Mouse (Mus musculus): Measurements from ENCODE around the gene Camk1. TPM values are rescaled to one million over a fixed set of nuclear protein-coding genes. Genes with fewer than 3 reads are reported as not detected.
A peak's percentile ranks its signal among the peaks of the same experiment; 100 is the strongest.
"Not testable (repeated sequence)": the region's sequence is repeated elsewhere in the genome, so short reads cannot be mapped to it uniquely, and the experiment has no call there.

Camk1 gene
- polyA plus RNA-seq, 1 experiment from 2014 or later: 82.7 TPM

GRCm38 (mm10) chr6:113346897-113347296, 3.1 kb upstream of the Camk1 start:
- Histone ChIP-seq H3K9me3 (no peaks in the 10 kb centered on the region), H3K4me3 (no peak overlapping the region), H3K27ac (no peak overlapping the region), H3K4me1 (peaks cover 28% of the 10 kb centered on the region), H3K36me3 (no peaks in the 10 kb centered on the region), H3K27me3 (ENCODE audit: insufficient read depth, poor library complexity, severe bottlenecking) (no peaks in the 10 kb centered on the region)
- 76% methylated on average over 4 of the region's 4 CpGs for WGBS
- DNase-seq (ENCODE audit: low spot score): no peak

- peak overlapping the region; percentile 91; the same call in 1 of the 2 replicates for H3K27ac ChIP-seq
- H3K9me3 ChIP-seq: no peaks in the 10 kb centered on the region
- H3K36me3 ChIP-seq: peaks cover 16% of the 10 kb centered on the region
- 62% methylated on average over 2 of the region's 2 CpGs for WGBS
- peaks cover 33% of the 10 kb centered on the region for H3K4me1 ChIP-seq
- H3K27me3 ChIP-seq (ENCODE audit: insufficient read depth, poor library complexity, severe bottlenecking): no peaks in the 10 kb centered on the region
- no peak for DNase-seq (ENCODE audit: low spot score)
- peak overlapping the region; percentile 74; the same call in 1 of the 2 replicates for H3K4me3 ChIP-seq
Observed at GRCm38 (mm10) chr6:113344321-113344720, 537 bp upstream of the Camk1 start.

GRCm38 (mm10) chr6:113342297-113342696, 1.5 kb downstream of the Camk1 start:
- no peak overlapping the region for H3K27ac ChIP-seq
- 39% methylated on average over 4 of the region's 7 CpGs for WGBS
- H3K4me3 ChIP-seq: peak overlapping the region; percentile 74

GRCm38 (mm10) chr6:113341574-113341973, 2.2 kb downstream of the Camk1 start:
- Histone ChIP-seq H3K4me3 (no peak overlapping the region), H3K9me3 (no peaks in the 10 kb centered on the region), H3K27ac (peak overlapping the region; percentile 59; the same call in 1 of the 2 replicates), H3K4me1 (peaks cover 33% of the 10 kb centered on the region), H3K27me3 (ENCODE audit: insufficient read depth, poor library complexity, severe bottlenecking) (no peaks in the 10 kb centered on the region), H3K36me3 (peaks cover 36% of the 10 kb centered on the region)
- 82% methylated on average over 6 of the region's 6 CpGs for whole genome bisulfite sequencing
- no peak for DNase-seq (ENCODE audit: low spot score)

More at GRCm38 (mm10) chr6:113342297-113342696, 1.5 kb downstream of the Camk1 start:
- no peak for DNase-seq (ENCODE audit: low spot score)
- H3K9me3 ChIP-seq: no peaks in the 10 kb centered on the region
- no peaks in the 10 kb centered on the region for H3K27me3 ChIP-seq (ENCODE audit: insufficient read depth, poor library complexity, severe bottlenecking)
- H3K36me3 ChIP-seq: peaks cover 36% of the 10 kb centered on the region
- peaks cover 33% of the 10 kb centered on the region for H3K4me1 ChIP-seq

GRCm38 (mm10) chr6:113336852-113337620, 6.7 kb downstream of the Camk1 start:
- H3K27ac ChIP-seq: no peak overlapping the region
- H3K4me1 ChIP-seq: peaks cover 6% of the 10 kb centered on the region
- no peaks in the 10 kb centered on the region for H3K9me3 ChIP-seq
- H3K27me3 ChIP-seq (ENCODE audit: insufficient read depth, poor library complexity, severe bottlenecking): no peaks in the 10 kb centered on the region
- no peak overlapping the region for H3K4me3 ChIP-seq
- 64% methylated on average over 8 of the region's 8 CpGs for WGBS
- no peak for DNase-seq (ENCODE audit: low spot score)
- H3K36me3 ChIP-seq: peaks cover 79% of the 10 kb centered on the region

- H3K9me3 ChIP-seq: no peaks in the 10 kb centered on the region
- 77% methylated on average over 6 of the region's 6 CpGs for WGBS
- H3K36me3 ChIP-seq: peaks cover 74% of the 10 kb centered on the region
- no peaks in the 10 kb centered on the region for H3K4me1 ChIP-seq
- DNase-seq (ENCODE audit: low spot score): no peak
- no peak overlapping the region for H3K4me3 ChIP-seq
- no peak overlapping the region for H3K27ac ChIP-seq
- no peaks in the 10 kb centered on the region for H3K27me3 ChIP-seq (ENCODE audit: insufficient read depth, poor library complexity, severe bottlenecking)
Observed at GRCm38 (mm10) chr6:113334216-113334615, 9.6 kb downstream of the Camk1 start.

GRCm38 (mm10) chr6:113333137-113333950, 10.4 kb downstream of the Camk1 start:
- Histone ChIP-seq H3K4me3 (no peak overlapping the region), H3K27me3 (ENCODE audit: insufficient read depth, poor library complexity, severe bottlenecking) (no peaks in the 10 kb centered on the region), H3K36me3 (peaks cover 71% of the 10 kb centered on the region), H3K9me3 (no peaks in the 10 kb centered on the region), H3K27ac (peak overlapping the region; percentile 19; the same call in 1 of the 2 replicates), H3K4me1 (no peaks in the 10 kb centered on the region; the same call in 1 of the 2 replicates)
- 76% methylated on average over 14 of the region's 14 CpGs for WGBS
- DNase-seq (ENCODE audit: low spot score): peak; percentile 86

GRCm38 (mm10) chr6:113332734-113333133, 11.1 kb downstream of the Camk1 start:
- not testable (repeated sequence) for H3K27me3 ChIP-seq (ENCODE audit: insufficient read depth, poor library complexity, severe bottlenecking); DNase-seq (ENCODE audit: low spot score); H3K27ac ChIP-seq; H3K4me1 ChIP-seq; H3K9me3 ChIP-seq; H3K4me3 ChIP-seq
- peaks cover 65% of the 10 kb centered on the region for H3K36me3 ChIP-seq
- 80% methylated on average over 6 of the region's 6 CpGs for WGBS

GRCm38 (mm10) chr6:113331721-113332120, 12.1 kb downstream of the Camk1 start:
- WGBS: 91% methylated on average over 11 of the region's 11 CpGs

GRCm38 (mm10) chr6:113330547-113330946, 13.2 kb downstream of the Camk1 start:
- no peaks in the 10 kb centered on the region for H3K27me3 ChIP-seq (ENCODE audit: insufficient read depth, poor library complexity, severe bottlenecking)
- no peak for DNase-seq (ENCODE audit: low spot score)
- H3K36me3 ChIP-seq: peaks cover 52% of the 10 kb centered on the region
- H3K9me3 ChIP-seq: no peaks in the 10 kb centered on the region
- H3K4me1 ChIP-seq: peaks cover 10% of the 10 kb centered on the region; the same call in 1 of the 2 replicates
- no peak overlapping the region for H3K4me3 ChIP-seq
- WGBS: 45% methylated on average over 2 of the region's 2 CpGs
- H3K27ac ChIP-seq: no peak overlapping the region

More at GRCm38 (mm10) chr6:113331721-113332120, 12.1 kb downstream of the Camk1 start:
- no peak overlapping the region for H3K4me3 ChIP-seq
- H3K27ac ChIP-seq: no peak overlapping the region
- H3K9me3 ChIP-seq: no peaks in the 10 kb centered on the region
- H3K27me3 ChIP-seq (ENCODE audit: insufficient read depth, poor library complexity, severe bottlenecking): no peaks in the 10 kb centered on the region
- H3K4me1 ChIP-seq: no peaks in the 10 kb centered on the region; the same call in 1 of the 2 replicates
- peaks cover 61% of the 10 kb centered on the region for H3K36me3 ChIP-seq
- no peak for DNase-seq (ENCODE audit: low spot score)

GRCm38 (mm10) chr6:113329396-113329795, 14.4 kb downstream of the Camk1 start:
- no peak for DNase-seq (ENCODE audit: low spot score)
- no peaks in the 10 kb centered on the region for H3K9me3 ChIP-seq
- 79% methylated on average over 1 of the region's 1 CpGs for WGBS
- no peak overlapping the region for H3K27ac ChIP-seq
- peaks cover 48% of the 10 kb centered on the region for H3K36me3 ChIP-seq
- no peak overlapping the region for H3K4me3 ChIP-seq
- H3K4me1 ChIP-seq: peaks cover 12% of the 10 kb centered on the region; the same call in 1 of the 2 replicates
- H3K27me3 ChIP-seq (ENCODE audit: insufficient read depth, poor library complexity, severe bottlenecking): no peaks in the 10 kb centered on the region

GRCm38 (mm10) chr6:113326533-113327315, 17.1 kb downstream of the Camk1 start, which contains the start of gene Ogg1:
TSS of gene Ogg1 (plus strand) at chr6:113326972.
- Histone ChIP-seq H3K9me3 (no peaks in the 10 kb centered on the region), H3K27me3 (ENCODE audit: insufficient read depth, poor library complexity, severe bottlenecking) (no peaks in the 10 kb centered on the region), H3K27ac (peak within 1 kb of the TSS; percentile 91), H3K4me3 (peak within 1 kb of the TSS; percentile 69), H3K4me1 (peaks cover 12% of the 10 kb centered on the region; the same call in 1 of the 2 replicates), H3K36me3 (peaks cover 49% of the 10 kb centered on the region)
- WGBS: 0% methylated on average over 52 of the region's 52 CpGs
- peak; percentile 100 for DNase-seq (ENCODE audit: low spot score)

Measured in heart, embryonic 10.5 days (tissue).